Mouse (Mus musculus) heart, postnatal 10 days (tissue): ENCODE measurements around the gene Pygm. TPM values are rescaled to one million over a fixed set of nuclear protein-coding genes. Genes with fewer than 3 reads are reported as not detected.

Experiments
- DNase-seq, 2 experiments: peaks; one replicate each; pipeline ENCODE4 v3.0.0; 2021
- intact Hi-C: fragments of 180-260 bp; cut with DNase I; formaldehyde crosslinking; loops from one replicate; pipeline ENCODE4 v1.15.1; 2025
- microRNA-seq, 2 experiments: library from miRNA; unstranded; fragments of <30 nt; microRNA quantifications; one replicate each; pipeline ENCODE4 v1.2.0; 2022
- total RNA-seq, 2 experiments: library from RNA; stranded (reverse); gene quantifications; 2 replicates each; pipeline ENCODE4 v1.2.3; 2021

The Pygm gene
- total RNA-seq, 2 experiments from 2014 or later = 622 to 693 TPM

GRCm38 (mm10) chr19:6425595-6425994, 41.4 kb downstream of the Pygm start:
- DNase-seq = no peak
- intact Hi-C loops = no loop called here

GRCm38 (mm10) chr19:6426703-6427500, 42.7 kb downstream of the Pygm start:
- DNase-seq = peak; percentile 55 to 77
- intact Hi-C loops = no loop called here

- peak in 1 of 2 experiments; percentile 26 for DNase-seq
- intact Hi-C loops = no loop called here
Observed at GRCm38 (mm10) chr19:6427653-6428434, 43.6 kb downstream of the Pygm start.

- DNase-seq = no peak
- intact Hi-C loops = no loop called here
Observed at GRCm38 (mm10) chr19:6428501-6429200, 44.5 kb downstream of the Pygm start.

GRCm38 (mm10) chr19:6443016-6443415, 58.8 kb downstream of the Pygm start:
- DNase-seq = no peak
- intact Hi-C loops = no loop called here

GRCm38 (mm10) chr19:6445761-6446423, 61.7 kb downstream of the Pygm start:
- intact Hi-C loops = no loop called here
- DNase-seq = no peak

- intact Hi-C loops = no loop called here
- DNase-seq = no peak
Observed at GRCm38 (mm10) chr19:6446736-6447437, 62.7 kb downstream of the Pygm start.

Small RNA genes within 50 kb of the gene (microRNA-seq; reads per million reads assigned to microRNA genes)
- 0 reads per million in 2 experiments for gene Mir6989

Other genes with a start within 250 kb of the Pygm start
- gene Batf2, start 243.4 kb upstream of the Pygm start, total RNA-seq = under 1 TPM; 0.31 to 0.32 TPM
- gene Arl2, start 242.9 kb upstream of the Pygm start, total RNA-seq = 10 to 100 TPM; 60.5 to 63.5 TPM
- gene Majin, start 200.0 kb upstream of the Pygm start, total RNA-seq = not detected
- not detected for gene Gpha2, start 158.0 kb upstream of the Pygm start, total RNA-seq
- gene Ppp2r5b, start 148.5 kb upstream of the Pygm start, total RNA-seq = 10 to 100 TPM; 30.7 to 31.7 TPM
- gene Atg2a, start 142.7 kb upstream of the Pygm start, total RNA-seq = 10 to 100 TPM; 17.7 to 19.0 TPM
- 100 to 1,000 TPM; 129 to 181 TPM for gene Ehd1, start 107.7 kb upstream of the Pygm start, total RNA-seq
- gene Cdc42bpg, start 77.9 kb upstream of the Pygm start, total RNA-seq = 1 to 10 TPM; 9.6 to 9.9 TPM
- gene Men1, start 49.4 kb upstream of the Pygm start, total RNA-seq = 10 to 100 TPM; 18.6 to 21.8 TPM
- gene Map4k2, start 43.3 kb upstream of the Pygm start, total RNA-seq = 10 to 100 TPM; 52.3 to 52.4 TPM
- gene Sf1, start 20.7 kb upstream of the Pygm start, total RNA-seq = 100 to 1,000 TPM; 118 to 143 TPM
- 10 to 100 TPM; 50.7 to 60.2 TPM for gene Rasgrp2, start 14.9 kb downstream of the Pygm start, total RNA-seq
- gene Nrxn2, start 34.3 kb downstream of the Pygm start, total RNA-seq = 1 to 10 TPM; 4.4 to 5.5 TPM
- gene Slc22a12, start 158.6 kb downstream of the Pygm start, total RNA-seq = not detected